Mouse (Mus musculus): ENCODE results near the gene Lrrc7. TPM values are rescaled to one million over a fixed set of nuclear protein-coding genes. Genes with fewer than 3 reads are reported as not detected.

Lrrc7 gene
- 0.08 and 0.10 TPM in 2 replicates for polyA plus RNA-seq (2012; rRNA removed)

GRCm38 (mm10) chr3:158561987-158562360, at the start of gene Lrrc7:
TSS of gene Lrrc7 (minus strand) at chr3:158562221.

GRCm38 (mm10) chr3:158036329-158036988, 525.6 kb downstream of the Lrrc7 start, which contains the start of the genes Srsf11 and Lrrc40:
TSS of gene Srsf11 (minus strand) at chr3:158036639.
TSS of gene Lrrc40 (plus strand) at chr3:158036662.

